Mouse (Mus musculus): ENCODE measurements around the gene Ndc80. TPM values are rescaled to one million over a fixed set of nuclear protein-coding genes. Genes with fewer than 3 reads are reported as not detected.

The Ndc80 gene
- polyA plus RNA-seq (2015; fragmentation: Nextera tagmentation; extraction: Ambion mirVana), result 10.8 and 11.2 TPM in 2 replicates

GRCm38 (mm10) chr17:71526711-71527564 is at the start of gene Ndc80:
TSS of gene Ndc80 (minus strand) at chr17:71526857.

GRCm38 (mm10) chr17:71551757-71552451 is 25.2 kb upstream of the Ndc80 start, which contains the start of gene Spdya:
TSS of gene Spdya (plus strand) at chr17:71552061.

GRCm38 (mm10) chr17:71474762-71475704 is 51.6 kb downstream of the Ndc80 start, which contains the start of gene Smchd1:
TSS of gene Smchd1 (minus strand) at chr17:71475343.

GRCm38 (mm10) chr17:71459818-71460217 is 66.8 kb downstream of the Ndc80 start, which contains the start of gene Gm4707:
TSS of gene Gm4707 (minus strand) at chr17:71459918.

Other genes starting within 250 kb of the Ndc80 start
- 20.6 and 23.4 TPM in 2 replicates for gene Emilin2, start 214.9 kb downstream of the Ndc80 start, polyA plus RNA-seq (2015; fragmentation: Nextera tagmentation; extraction: Ambion mirVana)
- gene Gm4707, start 66.9 kb downstream of the Ndc80 start, polyA plus RNA-seq (2015; fragmentation: Nextera tagmentation; extraction: Ambion mirVana), result 0.76 and 1.5 TPM in 2 replicates
- gene Smchd1, start 51.5 kb downstream of the Ndc80 start, polyA plus RNA-seq (2015; fragmentation: Nextera tagmentation; extraction: Ambion mirVana), result 18.9 and 19.1 TPM in 2 replicates
- 0.37 and 0.44 TPM in 2 replicates for gene Spdya, start 25.2 kb upstream of the Ndc80 start, polyA plus RNA-seq (2015; fragmentation: Nextera tagmentation; extraction: Ambion mirVana)
- gene Wdr43, start 89.0 kb upstream of the Ndc80 start, polyA plus RNA-seq (2015; fragmentation: Nextera tagmentation; extraction: Ambion mirVana), result 26.2 and 27.2 TPM in 2 replicates
- gene Togaram2, start 146.4 kb upstream of the Ndc80 start, polyA plus RNA-seq (2015; fragmentation: Nextera tagmentation; extraction: Ambion mirVana), result 0.44 and 0.46 TPM in 2 replicates
- not detected in 2 replicates for gene Pcare, start 226.0 kb upstream of the Ndc80 start, polyA plus RNA-seq (2015; fragmentation: Nextera tagmentation; extraction: Ambion mirVana)
- 18.3 and 21.6 TPM in 2 replicates for gene Clip4, start 241.6 kb upstream of the Ndc80 start, polyA plus RNA-seq (2015; fragmentation: Nextera tagmentation; extraction: Ambion mirVana)